Mouse (Mus musculus) intestine, embryonic 16.5 days (tissue): ENCODE data around the gene Cd59b. TPM values are rescaled to one million over a fixed set of nuclear protein-coding genes. Genes with fewer than 3 reads are reported as not detected.

Experiments used
- ATAC-seq: fragments of 200-750 bp; cut with Nextera tagmentation; 2 replicates; pipeline ENCODE4 v1.8.0; 2017; ENCODE audit warnings: moderate TSS enrichment, moderate library complexity
- H3K27ac ChIP-seq: fragments of 300-500 bp; sonication (generic); 2 replicates; pipeline ENCODE4 v1.5.1; 2014; ENCODE audit warnings: mild to moderate bottlenecking, low read length
- H3K27me3 ChIP-seq: fragments of 300-500 bp; sonication (generic); replicated peaks from 2 replicates; pipeline ENCODE4 v1.6.1; 2014; ENCODE audit warnings: low read length, control low read depth, mixed read lengths; ENCODE audit not compliant: control insufficient read depth, insufficient read depth
- H3K36me3 ChIP-seq: fragments of 300-500 bp; sonication (generic); 2 replicates; pipeline ENCODE4 v1.6.1; 2014; ENCODE audit warnings: low read length, control low read depth; ENCODE audit not compliant: control insufficient read depth, insufficient read depth
- H3K4me1 ChIP-seq: fragments of 300-500 bp; sonication (generic); 2 replicates; pipeline ENCODE4 v1.6.1; 2014; ENCODE audit warnings: low read length, control low read depth, mixed read lengths; ENCODE audit not compliant: control insufficient read depth, insufficient read depth
- H3K4me2 ChIP-seq: fragments of 300-500 bp; sonication (generic); 2 replicates; pipeline ENCODE4 v1.6.1; 2014; ENCODE audit warnings: low read depth, low read length, control low read depth
- H3K4me3 ChIP-seq: fragments of 300-500 bp; sonication (generic); 2 replicates; pipeline ENCODE4 v1.5.1; 2014; ENCODE audit warnings: mild to moderate bottlenecking, low read length
- H3K9ac ChIP-seq: fragments of 300-500 bp; sonication (generic); 2 replicates; pipeline ENCODE4 v1.6.1; 2014; ENCODE audit warnings: low read depth, low read length
- H3K9me3 ChIP-seq: fragments of 300-500 bp; sonication (generic); 2 replicates; pipeline ENCODE4 v1.6.1; 2016; ENCODE audit warnings: low read length, control low read depth; ENCODE audit not compliant: control insufficient read depth
- WGBS: fragments of 180-500 bp; shearing (Covaris S2); extraction: QIAGEN DNeasy Blood & Tissue Kit; methylation state at CpG from one replicate; pipeline ENCODE4 v1.1.7; 2014; 5-methylcytosine and 5-hydroxymethylcytosine counted together
- polyA plus RNA-seq: library from polyadenylated mRNA; unstranded; fragments of >200 nt; fragmentation: Nextera tagmentation; extraction: Ambion mirVana; gene quantifications from 2 replicates; pipeline ENCODE4 v1.2.1, GENCODE M21; 2015

Cd59b gene
- polyA plus RNA-seq: 6.8 and 7.7 TPM in 2 replicates

DNA sequence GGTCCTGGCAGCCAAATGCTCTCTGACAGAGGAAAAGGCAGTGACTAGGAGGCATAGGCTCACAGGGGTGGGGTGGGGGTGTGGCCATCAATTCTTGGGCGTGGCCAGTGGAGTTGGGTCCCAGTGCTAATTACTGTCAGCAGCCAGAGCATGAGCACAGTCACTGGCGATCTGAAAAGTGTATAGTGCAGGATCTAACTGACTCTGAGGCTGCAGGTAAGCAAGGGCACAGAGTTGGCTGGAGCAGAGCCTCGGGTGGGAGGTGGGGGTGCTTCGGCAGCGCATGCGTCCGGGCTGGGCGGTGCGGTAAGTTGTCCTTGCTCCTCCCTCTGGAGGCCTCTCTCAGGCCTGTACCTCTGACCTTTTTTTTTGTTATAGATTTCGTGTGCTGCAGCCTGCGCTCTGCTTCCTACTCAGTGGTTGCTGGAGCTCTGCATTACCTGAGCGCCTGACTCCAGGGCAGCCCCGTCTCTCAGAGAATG, at the start of gene Cd59b:
Cd59b (plus strand) TSS at position 146 of the 482 bp plus-strand sequence.
- WGBS: 10% methylated on average over 13 of the region's 13 CpGs
- Histone ChIP-seq H3K4me1 (no peaks in the 10 kb centered on the region), H3K36me3 (no peaks in the 10 kb centered on the region), H3K4me2 (peak within 1 kb of the TSS; percentile 65), H3K4me3 (peak within 1 kb of the TSS; percentile 46), H3K27me3 (no peaks in the 10 kb centered on the region), H3K9ac (peak within 1 kb of the TSS; percentile 56), H3K27ac (peak within 1 kb of the TSS; percentile 11; the same call in 1 of the 2 replicates), H3K9me3 (no peaks in the 10 kb centered on the region)
- ATAC-seq: peak; percentile 94

DNA sequence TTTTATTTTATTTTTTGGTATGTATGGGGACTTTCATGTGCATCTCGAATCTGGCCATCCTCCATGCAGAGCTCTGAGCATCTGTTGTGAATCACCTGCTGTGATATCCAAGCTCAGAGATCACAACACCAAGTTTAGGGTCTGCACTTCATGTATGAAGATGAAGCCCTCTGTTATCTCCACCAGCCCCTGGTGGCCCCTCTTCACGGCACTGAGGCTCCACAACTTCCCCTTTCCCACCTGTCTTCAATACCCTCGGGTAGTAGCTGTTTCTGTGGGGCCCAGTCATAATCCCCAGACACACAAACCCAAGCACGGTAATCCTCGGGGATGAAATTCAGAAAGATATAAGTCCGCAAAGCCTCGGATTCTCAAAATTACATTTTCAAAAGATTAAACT, 46.6 kb upstream of the Cd59b start:
- Histone ChIP-seq H3K27ac (no peak overlapping the region), H3K9me3 (no peaks in the 10 kb centered on the region), H3K36me3 (no peaks in the 10 kb centered on the region), H3K4me1 (peaks cover 3% of the 10 kb centered on the region), H3K9ac (no peak overlapping the region), H3K4me3 (no peak overlapping the region), H3K4me2 (no peak overlapping the region), H3K27me3 (no peaks in the 10 kb centered on the region)
- no peak for ATAC-seq
- WGBS: 79% methylated on average over 7 of the region's 7 CpGs

DNA sequence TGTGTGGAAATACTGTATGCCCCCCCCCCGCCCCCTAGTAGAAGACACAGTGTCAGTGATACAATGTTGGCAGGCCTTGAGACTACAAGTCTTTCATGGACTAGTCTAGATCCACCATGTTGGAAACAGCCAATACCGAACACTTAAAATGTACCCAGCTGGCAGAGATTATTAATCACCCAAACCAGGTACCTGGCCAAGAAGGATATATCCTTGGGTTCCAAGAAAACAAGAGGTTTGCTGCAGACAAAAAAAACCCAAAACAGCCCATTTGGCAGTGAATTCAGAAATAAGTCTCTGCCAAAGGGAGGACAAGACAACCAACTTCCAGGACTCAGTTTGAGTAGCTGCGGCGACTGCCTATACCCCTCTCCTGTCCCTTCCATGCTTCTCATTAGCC, 45.0 kb upstream of the Cd59b start:
- peaks cover 9% of the 10 kb centered on the region for H3K4me1 ChIP-seq
- H3K4me3 ChIP-seq: no peak overlapping the region
- H3K36me3 ChIP-seq: no peaks in the 10 kb centered on the region
- H3K4me2 ChIP-seq: no peak overlapping the region
- no peak for ATAC-seq
- no peak overlapping the region for H3K9ac ChIP-seq
- no peak overlapping the region for H3K27ac ChIP-seq
- H3K9me3 ChIP-seq: no peaks in the 10 kb centered on the region
- H3K27me3 ChIP-seq: no peaks in the 10 kb centered on the region
- WGBS: 88% methylated on average over 4 of the region's 4 CpGs

DNA sequence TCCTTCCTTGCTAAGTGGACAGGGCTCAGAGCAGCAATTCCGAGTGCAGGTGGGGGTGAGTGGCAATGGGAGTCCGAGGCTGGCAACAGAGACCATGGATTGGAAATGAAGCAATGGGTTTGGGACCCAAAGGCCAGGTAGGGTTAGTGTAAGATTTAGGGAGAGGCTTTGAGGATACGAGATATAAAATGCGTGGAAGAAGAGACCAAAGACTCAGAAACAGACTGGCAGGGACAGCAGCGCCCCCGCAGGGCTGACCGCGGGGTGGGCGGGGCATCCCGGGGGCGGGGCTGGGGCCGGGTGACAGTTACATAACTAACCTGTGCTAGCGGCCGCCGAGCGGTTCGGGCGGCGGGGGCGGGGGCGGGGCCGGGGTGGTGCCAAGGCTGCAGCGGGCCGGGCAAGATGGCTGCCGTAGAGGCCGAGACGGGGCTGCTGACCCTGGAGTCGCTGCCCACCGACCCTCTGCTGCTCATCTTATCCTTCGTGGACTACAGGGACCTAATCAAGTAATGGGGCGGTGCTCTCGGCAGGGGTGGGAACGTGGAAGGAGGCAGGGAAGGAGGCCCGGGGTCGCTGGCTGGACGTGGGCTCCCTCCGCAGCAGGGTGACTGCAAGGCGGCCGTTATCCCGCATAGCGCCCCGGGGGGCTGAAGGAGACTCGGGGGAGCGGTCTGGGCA, 42.1 kb upstream of the Cd59b start, which contains the start of gene Fbxo3:
Fbxo3 (plus strand) TSS at position 264 of the 681 bp plus-strand sequence.
- ATAC-seq: peak; percentile 98
- peak within 1 kb of the TSS; percentile 76 for H3K4me2 ChIP-seq
- no peaks in the 10 kb centered on the region for H3K9me3 ChIP-seq
- under 1% methylated on average over 39 of the region's 44 CpGs for WGBS
- H3K27me3 ChIP-seq: no peaks in the 10 kb centered on the region
- H3K4me3 ChIP-seq: peak within 1 kb of the TSS; percentile 98
- peak within 1 kb of the TSS; percentile 99 for H3K9ac ChIP-seq
- H3K27ac ChIP-seq: peak within 1 kb of the TSS; percentile 54
- H3K4me1 ChIP-seq: peaks cover 12% of the 10 kb centered on the region
- no peaks in the 10 kb centered on the region for H3K36me3 ChIP-seq

DNA sequence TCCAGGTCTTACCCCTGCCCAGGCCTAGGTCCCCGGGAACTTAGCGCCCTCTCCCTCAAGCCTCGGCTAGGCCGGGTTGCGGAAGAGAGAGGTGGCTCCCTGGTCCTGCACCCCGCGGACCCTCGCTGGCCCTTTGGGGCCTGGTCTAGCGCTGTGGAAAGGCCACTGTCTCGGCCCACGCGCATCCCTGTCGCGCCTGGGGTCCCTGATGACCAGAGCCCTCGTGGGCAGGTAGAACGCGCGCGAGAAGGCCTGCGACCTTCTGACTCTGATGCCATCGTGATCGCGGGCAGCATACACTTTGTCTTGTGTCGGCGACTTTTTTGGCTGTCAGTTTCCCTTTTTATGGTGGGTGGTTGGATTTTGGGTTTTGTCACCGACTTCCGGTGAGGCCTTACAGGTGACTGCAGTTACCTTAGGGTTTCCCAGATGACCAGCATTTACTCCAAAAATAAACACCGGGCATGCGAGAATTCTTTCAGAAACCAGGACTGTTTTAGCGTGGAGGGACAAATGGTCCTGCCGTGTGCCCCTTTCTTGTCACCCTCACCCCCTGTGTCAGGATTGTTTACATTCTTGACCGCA, 41.4 kb upstream of the Cd59b start, which contains the start of gene 4931422A03Rik:
4931422A03Rik (minus strand) TSS at position 223 of the 585 bp plus-strand sequence.
- H3K4me1 ChIP-seq: peaks cover 12% of the 10 kb centered on the region
- no peaks in the 10 kb centered on the region for H3K9me3 ChIP-seq
- H3K9ac ChIP-seq: peak within 1 kb of the TSS; percentile 99
- peak within 1 kb of the TSS; percentile 98 for H3K4me3 ChIP-seq
- 1% methylated on average over 32 of the region's 32 CpGs for WGBS
- peak; percentile 71 for ATAC-seq
- no peaks in the 10 kb centered on the region for H3K27me3 ChIP-seq
- H3K27ac ChIP-seq: peak within 1 kb of the TSS; percentile 54
- H3K4me2 ChIP-seq: peak within 1 kb of the TSS; percentile 76
- H3K36me3 ChIP-seq: no peaks in the 10 kb centered on the region

DNA sequence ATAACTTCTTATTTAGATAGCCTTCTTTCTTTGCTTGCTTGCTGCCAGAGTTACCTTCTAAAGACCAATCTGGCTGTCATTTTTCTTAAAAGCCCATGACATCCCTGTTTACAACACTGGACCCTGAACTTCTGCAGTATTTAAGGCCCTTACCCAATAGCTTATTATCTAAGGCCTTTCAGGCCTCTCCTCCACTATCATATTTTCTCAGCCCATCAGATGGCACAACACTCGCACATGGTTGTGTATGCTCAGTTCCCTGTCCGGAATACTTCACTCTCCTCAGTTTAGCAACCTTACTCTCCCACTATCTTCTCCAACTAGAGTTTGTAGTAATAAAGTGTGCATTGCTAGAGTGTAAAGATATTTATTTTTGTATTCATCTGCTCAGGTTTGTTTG, 40.6 kb upstream of the Cd59b start:
- Histone ChIP-seq H3K4me2 (peak overlapping the region; percentile 76), H3K27me3 (no peaks in the 10 kb centered on the region), H3K36me3 (no peaks in the 10 kb centered on the region), H3K4me1 (peaks cover 12% of the 10 kb centered on the region), H3K4me3 (peak overlapping the region; percentile 98), H3K9me3 (no peaks in the 10 kb centered on the region), H3K9ac (no peak overlapping the region), H3K27ac (no peak overlapping the region)
- 0 out of 2 replicates have a peak, but pooled peaks have one; percentile 21 for ATAC-seq
- 66% methylated on average over 2 of the region's 2 CpGs for WGBS

DNA sequence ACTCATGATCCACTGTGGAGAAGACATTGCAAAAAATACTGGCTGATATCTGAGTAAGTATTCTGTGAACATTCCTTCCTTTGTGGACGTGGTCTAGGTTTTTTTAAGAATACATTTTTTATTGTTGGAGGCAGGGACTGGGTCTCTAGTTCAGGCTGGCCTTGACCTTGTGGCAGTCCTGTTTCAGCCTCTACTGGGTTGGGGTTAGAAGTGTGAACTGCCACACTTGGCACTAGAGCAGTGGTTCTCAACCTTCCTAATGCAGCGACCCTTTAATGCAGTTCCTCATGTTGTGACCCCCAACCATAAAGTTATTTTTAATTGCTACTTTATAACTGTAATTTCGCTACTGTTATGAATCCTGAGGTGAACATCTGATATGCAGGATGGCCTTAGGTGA, 39.3 kb upstream of the Cd59b start:
- peaks cover 12% of the 10 kb centered on the region for H3K4me1 ChIP-seq
- no peak overlapping the region for H3K9ac ChIP-seq
- H3K36me3 ChIP-seq: no peaks in the 10 kb centered on the region
- no peak overlapping the region for H3K27ac ChIP-seq
- no peak overlapping the region for H3K4me3 ChIP-seq
- no peaks in the 10 kb centered on the region for H3K27me3 ChIP-seq
- no peak overlapping the region for H3K4me2 ChIP-seq
- H3K9me3 ChIP-seq: no peaks in the 10 kb centered on the region
- no peak for ATAC-seq
- WGBS: 80% methylated on average over 3 of the region's 3 CpGs

DNA sequence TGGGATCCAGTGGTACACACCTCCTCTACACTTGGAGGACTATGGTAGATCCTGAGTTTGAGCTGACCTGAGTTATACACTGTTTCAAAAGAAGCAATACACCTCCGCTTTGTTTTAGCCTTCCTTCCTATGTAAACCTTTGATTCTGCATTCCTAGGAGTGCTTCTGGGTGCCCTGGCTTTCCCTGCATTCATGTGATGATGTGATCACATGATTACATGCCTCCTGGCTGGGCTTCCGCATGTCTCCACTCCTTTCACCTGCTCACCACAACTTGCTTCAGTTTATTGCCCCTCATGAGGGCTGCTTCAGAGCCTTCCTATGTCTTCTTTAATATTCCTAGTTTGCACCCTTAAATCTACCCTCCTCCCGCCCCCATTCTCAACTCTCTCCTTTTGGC, 37.6 kb upstream of the Cd59b start:
- no peak for ATAC-seq
- no peak overlapping the region for H3K27ac ChIP-seq
- H3K4me3 ChIP-seq: no peak overlapping the region
- WGBS: 86% methylated on average over 3 of the region's 3 CpGs
- H3K36me3 ChIP-seq: 0 out of 2 replicates have a peak, but pooled peaks cover under 1% of the 10 kb centered on the region
- peaks cover 12% of the 10 kb centered on the region for H3K4me1 ChIP-seq
- H3K9me3 ChIP-seq: no peaks in the 10 kb centered on the region
- H3K4me2 ChIP-seq: no peak overlapping the region
- H3K9ac ChIP-seq: no peak overlapping the region
- H3K27me3 ChIP-seq: no peaks in the 10 kb centered on the region

DNA sequence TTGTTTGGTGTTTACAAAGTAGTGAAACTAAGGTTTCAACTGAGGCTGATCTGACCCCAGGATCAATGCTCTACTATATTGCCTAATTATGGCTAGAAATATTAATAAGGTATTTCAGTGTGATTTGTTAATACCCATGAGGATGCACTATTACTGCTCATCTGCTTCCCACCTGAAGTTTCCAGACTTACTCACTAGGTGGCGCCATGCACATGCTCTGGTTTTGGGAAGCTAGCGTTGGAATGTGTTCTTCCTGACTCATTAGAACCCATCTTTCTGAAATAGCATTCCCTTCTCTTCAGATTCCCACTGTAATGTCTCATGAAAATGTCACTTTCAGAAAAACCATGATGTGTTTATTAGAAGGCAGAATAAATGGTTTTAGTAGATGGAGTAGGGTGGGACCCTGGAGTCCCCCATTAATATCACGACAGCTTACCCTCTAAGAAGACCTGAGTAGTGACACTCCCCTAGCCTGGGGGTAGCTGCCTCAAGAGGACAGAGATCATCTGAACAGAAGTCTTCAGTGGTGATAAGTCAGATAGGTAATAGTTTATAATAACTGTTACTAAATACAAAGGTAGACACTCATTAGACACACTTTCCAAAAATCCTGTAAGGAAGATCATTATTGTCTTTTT, 34.7 kb upstream of the Cd59b start:
- H3K9ac ChIP-seq: no peak overlapping the region
- WGBS: 30% methylated on average over 3 of the region's 3 CpGs
- H3K4me3 ChIP-seq: no peak overlapping the region
- H3K4me2 ChIP-seq: no peak overlapping the region
- no peaks in the 10 kb centered on the region for H3K27me3 ChIP-seq
- H3K4me1 ChIP-seq: no peaks in the 10 kb centered on the region
- peak; percentile 29; the same call in 1 of the 2 replicates for ATAC-seq
- 0 out of 2 replicates have a peak, but pooled peaks cover 2% of the 10 kb centered on the region for H3K36me3 ChIP-seq
- no peak overlapping the region for H3K27ac ChIP-seq
- no peaks in the 10 kb centered on the region for H3K9me3 ChIP-seq
